Mouse (Mus musculus) bone marrow macrophage, adult 2 months (primary cell): ENCODE results near the gene Dennd4a.

ENCODE experiments used
- CTCF ChIP-seq: IDR thresholded peaks from 2 replicates; pipeline ENCODE4 v1.5.1; 2012; ENCODE audit warnings: low read depth, mild to moderate bottlenecking, low read length, moderate library complexity
- POLR2A ChIP-seq: IDR thresholded peaks from 2 replicates; pipeline ENCODE4 v1.6.1; 2012; ENCODE audit warnings: mild to moderate bottlenecking, low read depth, low read length, borderline replicate concordance

DNA sequence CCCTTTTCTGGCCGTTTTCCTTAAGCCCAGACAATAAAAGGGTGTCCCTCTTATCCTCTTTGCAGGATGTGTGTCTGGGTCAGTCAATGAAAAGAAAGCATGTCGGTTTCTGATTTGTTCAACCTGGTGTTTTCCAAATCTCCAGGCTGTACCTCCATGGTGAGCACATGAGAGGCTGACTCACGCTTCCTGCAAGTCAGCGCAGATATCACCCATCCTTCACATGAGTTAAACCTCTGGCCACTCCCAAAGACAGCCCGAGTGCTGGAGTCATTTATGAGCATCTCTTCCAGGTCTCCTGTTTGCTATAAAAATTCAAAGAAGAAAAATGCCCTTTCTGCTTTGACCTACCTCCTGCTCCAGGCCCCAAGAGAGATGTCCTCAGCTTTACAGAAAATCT lies 5.3 kb upstream of the Dennd4a start:
- TF ChIP-seq POLR2A (no peak), CTCF (no peak)
